Mouse (Mus musculus) T-helper 2 cell (primary cell): ENCODE results near the gene Mta1.

ENCODE experiments used
- in situ Hi-C: fragments of 300-600 bp; cut with MboI, MseI; formaldehyde crosslinking; loops from one replicate; pipeline ENCODE4 v1.15.1; 2025; ENCODE audit warnings: high pct_unique_total_duplicates

The Mta1 gene

DNA sequence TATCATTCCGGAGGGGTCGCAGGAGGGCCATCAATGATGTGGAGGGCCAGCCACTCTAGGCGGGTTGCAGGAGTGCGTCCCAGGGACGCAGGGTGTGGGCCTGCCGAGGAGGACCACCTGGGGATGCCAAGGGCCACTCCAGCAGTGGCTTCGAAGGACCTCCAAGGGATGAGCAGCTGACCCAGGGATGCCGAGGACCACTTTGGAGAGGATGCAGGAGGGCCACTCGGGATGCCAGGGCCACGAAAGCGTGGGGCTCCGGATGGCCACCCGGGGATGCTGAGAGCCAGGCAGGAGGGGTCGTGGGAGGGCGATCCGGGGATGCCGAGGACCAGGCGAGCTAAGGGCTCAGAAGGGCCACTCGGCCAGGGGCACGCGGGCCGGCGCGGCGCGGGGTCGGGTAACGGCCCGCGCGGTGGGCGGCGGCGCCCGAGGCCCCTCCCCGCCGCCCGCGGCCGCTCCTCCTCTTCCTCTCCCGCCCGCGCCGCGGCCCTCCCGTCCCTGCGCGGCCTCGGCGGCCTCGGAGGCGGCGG lies at the start of gene Mta1:
Mta1 (plus strand) TSS at position 530 of the 533 bp plus-strand sequence.
- in situ Hi-C loops: no loop called here

DNA sequence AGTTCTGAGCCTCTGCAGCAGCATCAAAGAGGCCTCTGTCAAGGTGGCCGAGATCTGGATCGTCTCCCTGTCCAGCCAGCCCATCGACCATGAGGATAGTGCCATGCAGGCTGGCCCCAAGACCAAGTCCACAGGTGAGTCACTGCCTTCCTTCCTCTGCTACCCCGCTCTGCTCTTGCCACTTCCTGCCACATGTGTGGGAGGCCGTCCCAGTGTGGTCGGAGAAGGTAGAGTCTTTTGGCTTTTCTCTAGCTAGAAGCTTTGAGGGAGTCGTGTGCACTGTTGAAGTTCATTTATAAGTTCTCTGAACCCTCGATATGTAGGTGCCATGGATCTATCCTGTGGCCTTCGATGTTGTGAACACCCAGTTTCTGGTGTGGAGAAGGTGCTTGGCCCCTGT lies 48.2 kb upstream of the Mta1 start:
- in situ Hi-C loops: no loop called here

DNA sequence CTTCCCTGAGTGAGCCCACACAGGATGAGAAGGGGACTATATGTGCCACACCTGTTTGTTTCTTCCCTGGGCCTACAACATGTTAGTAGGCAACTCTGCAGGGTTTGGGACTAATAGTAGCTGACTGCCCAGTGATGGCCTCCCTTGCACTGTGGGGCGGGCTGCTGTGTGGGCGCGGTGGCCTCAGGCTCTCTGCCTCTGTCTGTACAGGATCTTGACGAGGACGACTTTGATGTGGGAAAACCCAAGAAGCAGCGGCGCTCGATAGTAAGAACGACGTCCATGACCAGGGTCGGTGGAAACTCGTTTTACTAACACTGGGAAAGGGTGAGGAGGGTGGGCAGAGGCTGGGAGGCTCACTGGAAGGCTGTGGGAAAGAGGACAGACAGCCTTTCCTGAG lies 47.4 kb upstream of the Mta1 start:
- in situ Hi-C loops: no loop called here

DNA sequence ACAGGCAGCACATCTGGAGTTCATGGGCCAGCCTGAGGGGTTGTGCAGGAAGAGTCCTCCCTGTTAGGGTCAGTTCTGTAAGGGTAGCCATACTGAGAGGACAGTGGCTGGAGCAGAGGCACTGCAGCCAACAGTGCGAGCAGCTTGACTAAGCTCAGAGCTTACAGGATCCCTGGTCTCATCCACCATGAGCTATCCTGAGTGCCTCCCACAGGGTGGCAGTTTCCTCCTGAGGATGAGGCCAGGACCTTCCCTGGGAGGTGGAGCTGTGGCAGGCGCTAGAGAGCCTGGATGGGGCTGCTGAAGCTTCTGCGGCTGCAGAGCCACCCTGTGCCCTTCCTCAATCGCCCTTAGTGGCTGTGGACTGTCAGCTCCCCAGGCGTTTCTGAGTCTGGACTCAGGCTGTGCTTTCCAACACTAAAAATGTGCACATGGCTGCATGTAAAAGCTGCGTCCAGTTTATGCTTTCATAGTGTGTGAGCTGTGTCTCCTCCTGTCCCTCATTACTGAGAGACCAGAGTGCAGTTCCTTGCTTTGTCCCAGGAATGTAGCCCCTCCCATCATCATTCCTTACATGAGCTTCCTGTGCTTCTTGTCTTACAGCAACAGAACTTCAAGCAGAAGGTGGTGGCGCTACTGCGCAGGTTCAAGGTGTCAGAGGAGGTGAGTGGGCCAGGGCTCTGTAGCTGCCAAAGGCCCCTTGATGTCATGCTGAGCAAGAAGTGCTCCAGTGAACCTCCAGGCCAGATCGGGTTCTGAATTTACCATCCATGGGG lies 46.3 kb upstream of the Mta1 start:
- in situ Hi-C loops: no loop called here

DNA sequence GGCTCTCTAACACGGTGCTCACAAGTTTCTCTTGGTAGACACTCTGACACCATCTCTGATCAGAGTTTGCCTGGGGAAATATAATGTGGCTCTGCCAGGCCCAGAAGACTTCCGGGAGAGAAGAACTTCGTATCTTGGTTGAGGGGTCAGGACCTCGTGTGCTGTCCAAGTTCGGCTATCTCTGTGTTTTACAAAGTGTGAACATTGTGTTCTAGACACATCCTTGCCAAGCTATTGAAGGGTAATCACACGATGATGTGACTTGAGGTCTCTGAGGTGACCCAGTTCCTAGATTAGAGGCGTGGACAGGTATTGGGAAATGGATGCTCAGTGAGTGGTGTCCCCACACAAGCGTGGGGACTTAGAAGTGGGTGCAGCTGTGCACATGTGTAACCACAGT lies 42.0 kb upstream of the Mta1 start:
- in situ Hi-C loops: no loop called here

DNA sequence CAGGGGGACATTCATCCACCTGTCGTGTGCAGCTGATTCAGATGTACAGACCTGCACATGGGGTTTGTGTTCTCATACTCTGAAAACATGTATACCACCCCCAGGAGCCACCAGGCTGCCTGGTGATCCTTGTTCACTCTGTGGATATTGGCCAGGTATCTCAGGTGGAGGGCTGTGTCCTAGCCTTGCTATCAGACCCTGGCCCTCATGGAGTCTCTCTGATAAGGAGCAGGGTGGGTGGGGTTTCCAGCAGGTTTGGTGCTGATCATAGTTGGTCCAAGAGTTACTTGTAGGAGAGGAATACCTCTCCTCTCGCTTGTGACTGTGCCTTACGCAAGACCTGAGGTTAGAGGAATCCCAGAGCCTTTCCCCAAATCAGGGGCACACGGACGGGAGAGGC lies 37.9 kb upstream of the Mta1 start:
- in situ Hi-C loops: no loop called here

DNA sequence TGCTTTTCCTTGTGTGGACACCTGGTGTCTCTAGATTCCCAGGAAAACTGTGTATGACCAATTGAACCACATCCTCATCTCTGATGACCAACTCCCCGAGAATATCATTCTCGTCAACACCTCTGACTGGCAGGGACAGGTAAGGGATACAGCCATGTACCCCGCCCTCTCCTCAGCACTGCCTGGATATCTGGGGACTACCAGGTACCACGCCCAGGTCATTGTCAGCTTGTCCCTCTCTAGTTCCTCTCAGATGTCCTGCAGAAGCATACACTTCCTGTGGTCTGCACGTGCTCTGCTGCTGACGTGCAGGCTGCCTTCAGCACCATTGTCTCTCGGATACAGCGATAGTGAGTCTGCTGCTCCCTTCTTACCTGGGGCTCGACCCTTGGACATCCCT lies 36.5 kb upstream of the Mta1 start:
- in situ Hi-C loops: no loop called here

DNA sequence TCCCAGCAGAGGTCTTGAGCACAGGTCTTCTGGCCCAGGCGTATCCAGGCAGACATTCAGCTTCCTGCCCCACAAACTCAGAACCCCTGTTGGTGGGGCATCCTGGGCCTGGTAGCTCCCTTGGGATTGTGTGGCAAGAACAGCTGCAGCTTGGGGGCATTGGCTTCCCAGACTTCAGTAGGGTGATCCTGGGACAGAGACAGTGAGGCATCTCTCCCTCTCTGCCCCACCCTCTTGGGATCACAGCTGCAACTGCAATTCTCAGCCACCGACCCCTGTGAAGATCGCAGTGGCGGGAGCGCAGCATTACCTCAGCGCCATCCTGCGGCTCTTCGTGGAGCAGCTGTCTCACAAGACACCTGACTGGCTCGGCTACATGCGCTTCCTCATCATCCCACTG lies 35.9 kb upstream of the Mta1 start:
- in situ Hi-C loops: no loop called here

DNA sequence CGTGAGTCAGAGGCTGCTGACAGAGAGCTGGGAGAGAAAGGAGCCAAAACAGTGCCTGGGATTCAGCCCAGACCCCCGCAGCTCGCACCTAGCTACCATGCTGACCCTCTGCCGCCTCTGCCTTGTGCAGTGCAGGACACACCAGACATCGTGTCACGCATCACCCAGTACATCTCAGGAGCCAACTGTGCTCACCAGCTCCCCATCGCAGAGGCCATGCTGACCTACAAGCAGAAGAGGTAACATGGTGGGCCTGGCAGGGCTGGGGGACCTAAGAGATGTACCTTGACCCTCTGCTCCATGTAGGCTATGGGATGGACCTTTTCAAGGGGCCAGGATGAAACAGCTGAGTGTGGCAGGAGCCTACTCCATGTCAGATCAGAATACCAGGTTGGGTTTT lies 34.4 kb upstream of the Mta1 start:
- in situ Hi-C loops: no loop called here

DNA sequence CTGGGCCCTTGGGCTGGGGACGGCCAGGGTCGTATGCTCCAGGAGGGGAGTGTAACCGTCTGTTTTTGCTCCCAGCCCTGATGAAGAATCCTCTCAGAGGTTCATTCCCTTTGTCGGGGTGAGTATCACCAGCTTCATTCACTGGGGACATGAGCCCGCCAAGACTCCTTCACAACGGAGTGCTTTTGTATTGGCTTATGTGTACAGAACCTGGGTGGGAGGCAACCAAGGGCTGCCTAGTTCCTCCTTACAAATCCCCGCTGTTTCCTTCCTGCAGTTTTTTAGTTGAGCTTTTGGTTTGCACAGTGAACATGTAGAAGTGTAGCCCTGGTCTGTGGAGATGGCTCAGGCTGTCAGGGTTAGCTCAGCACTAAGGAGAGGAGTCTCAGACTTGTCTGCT lies 30.1 kb upstream of the Mta1 start:
- in situ Hi-C loops: no loop called here

DNA sequence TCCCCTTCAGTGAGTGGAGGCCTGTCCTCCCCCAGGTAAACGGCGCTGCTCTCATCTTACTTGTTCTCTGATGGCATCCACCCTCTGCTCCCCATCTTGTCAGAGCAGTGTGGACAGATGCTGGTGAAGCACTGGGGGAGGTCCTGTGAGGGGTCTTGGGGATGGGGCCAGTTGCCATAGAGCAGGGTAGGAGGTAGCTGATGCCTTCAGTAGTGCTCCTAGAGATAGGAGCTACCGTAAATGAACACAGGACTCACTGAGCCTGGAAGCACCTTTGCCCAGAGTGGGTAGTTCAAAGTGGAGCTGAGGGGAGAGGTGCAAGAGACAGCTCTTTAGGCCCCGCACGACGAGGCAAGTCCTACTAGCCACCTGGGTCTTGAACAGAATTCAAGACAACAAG lies 28.7 kb upstream of the Mta1 start:
- in situ Hi-C loops: no loop called here

DNA sequence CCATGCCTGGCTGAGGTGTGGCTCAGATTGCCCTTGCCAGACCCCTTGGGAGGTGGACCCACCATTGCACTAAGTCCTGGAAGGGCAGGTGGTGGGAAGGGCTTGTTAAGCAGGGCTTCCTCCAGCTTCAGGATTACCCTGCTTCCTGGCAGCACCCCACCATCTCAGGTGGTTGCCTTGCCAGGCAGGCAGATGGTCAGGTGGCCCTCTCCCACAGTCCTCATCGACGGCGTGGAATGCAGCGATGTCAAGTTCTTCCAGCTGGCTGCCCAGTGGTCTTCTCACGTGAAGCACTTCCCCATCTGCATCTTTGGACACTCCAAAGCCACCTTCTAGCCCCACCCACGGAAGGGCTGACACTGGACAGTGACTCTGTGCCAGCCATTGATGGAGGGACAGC lies 26.8 kb upstream of the Mta1 start:
- in situ Hi-C loops: no loop called here

DNA sequence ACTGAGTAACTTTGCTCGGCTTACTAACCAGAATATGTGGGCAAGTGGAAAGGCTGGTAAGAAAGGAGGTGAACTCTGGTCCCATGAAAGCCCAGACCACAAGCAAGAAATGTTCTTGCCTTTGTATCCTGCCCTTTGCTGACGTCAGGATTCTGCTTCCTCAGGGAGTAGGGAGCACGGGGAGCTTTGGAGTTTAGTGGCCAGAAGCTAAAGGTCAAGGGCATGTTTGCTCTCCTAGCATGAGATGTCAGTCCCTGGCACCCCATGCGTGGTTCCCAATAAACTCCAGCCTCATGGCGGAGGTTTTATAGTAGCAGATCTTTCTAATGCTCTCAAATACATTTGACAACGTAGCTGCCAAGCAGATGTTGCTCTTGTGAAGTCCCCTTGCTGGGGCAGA lies 26.3 kb upstream of the Mta1 start:
- in situ Hi-C loops: no loop called here

DNA sequence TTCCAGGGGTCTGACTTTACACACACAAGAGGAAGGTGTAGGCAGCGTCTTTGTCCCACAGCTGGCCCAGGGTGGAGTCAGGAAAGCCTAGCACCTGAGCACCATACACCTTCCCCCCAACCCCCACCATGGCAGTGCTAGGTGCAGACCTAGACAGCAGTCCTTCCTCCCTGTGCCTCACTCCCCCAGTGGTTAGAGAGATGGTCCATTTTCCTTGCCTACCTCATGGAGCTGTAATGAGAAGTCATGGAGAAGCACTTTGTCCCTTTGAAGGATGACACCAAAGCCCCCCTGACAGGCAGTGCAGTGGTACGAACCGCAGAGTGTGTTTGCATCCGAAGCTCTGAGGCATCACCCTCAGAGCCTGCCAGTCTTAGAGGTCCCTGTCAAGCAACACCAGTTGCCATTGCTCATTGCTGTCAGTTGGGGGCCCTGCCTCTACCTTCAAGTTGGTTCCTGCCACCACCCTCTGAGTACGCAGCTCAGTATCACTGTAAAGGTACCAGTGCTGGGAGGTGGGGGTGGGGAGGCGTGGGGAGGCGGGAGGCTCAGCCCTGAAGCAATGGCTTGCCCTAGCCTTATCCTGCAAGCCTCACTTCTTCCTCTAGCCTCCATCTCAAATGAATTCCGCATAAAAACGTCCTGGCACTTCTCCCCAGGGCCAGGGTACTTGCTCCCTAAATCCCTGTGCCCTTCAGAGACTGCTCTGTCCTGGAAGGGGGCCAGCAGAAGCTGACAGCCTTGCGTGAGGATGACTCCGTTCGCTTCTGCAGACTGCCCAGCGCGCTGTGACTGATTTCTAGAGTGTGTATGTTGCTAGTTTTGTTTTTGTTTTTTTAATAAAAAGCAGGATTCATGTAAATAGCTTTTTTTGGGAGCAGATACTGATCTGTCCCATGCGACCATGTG lies 24.4 kb upstream of the Mta1 start:
- in situ Hi-C loops: no loop called here

DNA sequence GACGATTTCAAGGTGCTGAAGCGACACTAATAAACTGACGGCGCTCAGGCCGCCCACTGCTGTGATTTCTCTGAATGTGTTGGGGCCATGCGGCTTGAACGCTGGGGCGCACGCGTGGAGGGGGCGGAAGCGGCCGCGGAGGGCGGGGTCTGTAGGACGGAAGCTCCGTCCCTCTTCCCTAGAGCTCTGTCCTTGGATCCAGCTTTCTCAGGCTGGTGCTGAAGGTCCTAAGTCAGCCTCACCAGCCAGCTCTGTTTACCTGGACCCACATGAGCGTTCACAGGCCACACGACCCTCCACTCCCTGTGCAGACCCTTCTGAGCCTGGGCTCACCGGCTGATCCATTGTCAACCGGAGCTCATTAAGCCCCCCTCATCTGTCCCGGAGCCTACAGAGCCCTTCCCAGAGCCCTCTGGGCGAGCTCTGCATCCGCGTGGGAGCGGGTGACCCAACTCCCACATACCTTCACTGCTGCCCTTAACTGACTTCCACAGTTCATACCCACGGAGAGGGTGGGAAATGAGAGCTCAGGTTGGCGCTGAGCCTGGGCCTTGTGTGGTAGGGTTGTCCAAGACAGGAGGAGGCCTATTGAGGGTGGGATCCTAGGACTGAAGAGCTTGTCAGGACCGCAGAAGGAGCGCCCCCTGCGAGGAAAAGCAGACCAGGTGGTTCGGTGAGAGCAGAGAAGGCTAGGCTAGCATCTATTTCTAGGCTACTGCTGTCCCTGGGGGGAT lies 23.6 kb upstream of the Mta1 start, which contains the start of gene Tex22:
Tex22 (plus strand) TSS at position 174 of the 734 bp plus-strand sequence.
- in situ Hi-C loops: no loop called here

DNA sequence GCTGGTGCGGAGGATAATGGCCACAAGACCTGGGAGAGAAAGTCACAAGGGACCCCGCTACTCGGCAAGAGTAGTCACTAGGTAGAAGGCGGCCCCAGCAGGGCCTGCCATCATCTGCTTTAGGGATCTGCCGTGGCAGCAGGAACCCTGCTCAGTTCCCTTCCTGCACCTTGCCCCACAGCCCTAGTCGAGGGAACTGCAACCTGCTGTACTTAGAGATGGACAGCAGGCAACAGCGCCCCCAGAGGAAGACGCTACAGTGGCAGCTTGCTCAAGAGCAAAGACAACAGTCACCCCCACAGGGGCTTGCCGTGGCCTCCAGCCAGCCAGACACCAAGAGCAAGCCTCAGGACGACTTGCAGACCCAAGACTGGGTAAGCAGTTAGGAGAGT lies 23.0 kb upstream of the Mta1 start:
- in situ Hi-C loops: no loop called here

DNA sequence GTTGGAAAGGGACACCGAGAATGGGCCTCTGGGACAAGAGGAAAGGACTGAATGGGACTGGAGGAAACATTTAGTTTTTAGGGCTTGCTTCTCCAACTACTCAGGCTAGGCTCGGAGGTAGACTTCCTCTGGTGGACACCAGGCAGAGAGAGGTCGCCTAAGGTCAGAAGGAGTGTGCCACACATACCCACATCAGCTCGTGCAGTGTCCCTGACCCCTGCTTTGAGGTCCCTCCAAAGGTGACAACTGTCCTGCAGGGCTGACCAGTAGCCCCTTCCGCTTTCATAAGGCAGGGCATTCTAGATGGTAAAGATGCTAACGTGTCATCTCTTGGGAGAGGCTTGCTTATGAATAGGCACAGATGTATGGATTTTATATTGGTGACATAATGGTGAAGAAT lies 22.6 kb upstream of the Mta1 start:
- in situ Hi-C loops: no loop called here

DNA sequence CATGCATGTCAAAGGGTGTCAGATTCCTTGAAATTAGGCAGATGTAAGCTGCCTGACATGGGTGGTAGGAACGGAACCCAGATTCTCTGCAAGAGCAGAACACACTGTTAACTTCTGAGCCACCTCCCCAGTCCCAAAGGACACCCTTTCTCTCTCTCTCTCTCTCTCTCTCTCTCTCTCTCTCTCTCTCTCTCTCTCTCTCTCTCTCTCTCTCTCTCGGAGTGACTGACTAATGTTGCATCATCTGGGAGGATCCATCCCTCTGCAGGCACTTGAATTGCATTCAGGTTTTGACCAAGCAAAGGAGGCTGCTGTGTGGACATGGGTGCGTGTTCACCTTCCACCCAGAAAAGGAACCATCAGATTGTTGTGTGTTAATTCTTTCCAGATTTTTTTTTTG lies 10.8 kb upstream of the Mta1 start:
- in situ Hi-C loops: no loop called here

DNA sequence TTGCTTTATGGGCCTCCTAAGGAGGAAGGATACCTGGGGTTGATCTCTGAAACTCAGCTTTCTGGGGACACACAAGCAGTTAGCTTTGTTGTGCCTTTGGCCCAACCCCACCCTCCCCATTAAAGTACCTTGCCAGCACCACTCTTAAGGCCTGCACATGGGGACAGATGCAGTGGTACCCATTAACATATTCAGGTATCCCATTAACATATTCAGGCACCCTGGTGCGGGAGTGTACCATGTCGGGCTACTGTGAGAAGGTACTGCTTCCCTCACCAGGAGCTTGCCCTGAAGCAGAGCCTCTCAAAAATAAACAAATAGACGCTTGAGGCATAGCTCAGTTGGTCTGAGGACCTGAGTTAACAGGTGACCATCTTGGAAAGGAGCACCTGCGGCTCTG lies 10.1 kb upstream of the Mta1 start:
- in situ Hi-C loops: no loop called here

DNA sequence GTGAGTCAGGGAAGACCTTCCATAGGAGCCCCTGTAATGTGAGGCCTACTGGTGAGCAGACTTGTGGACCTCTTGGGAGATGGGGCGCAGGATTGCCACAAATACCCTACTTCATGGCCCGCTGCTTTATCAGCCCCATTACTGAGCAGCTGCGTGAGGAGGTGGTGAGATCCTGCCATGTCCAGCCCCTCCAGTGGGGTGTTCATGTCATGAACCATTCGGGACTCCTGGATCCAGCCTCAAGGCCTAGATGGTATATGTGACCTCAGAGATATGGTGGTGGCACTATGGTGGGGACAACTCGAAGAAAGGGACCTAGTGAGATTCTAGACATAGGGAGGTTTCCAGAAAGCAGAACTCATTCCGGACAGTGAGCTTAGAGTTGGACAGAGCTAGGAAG lies 9.0 kb upstream of the Mta1 start:
- in situ Hi-C loops: no loop called here

DNA sequence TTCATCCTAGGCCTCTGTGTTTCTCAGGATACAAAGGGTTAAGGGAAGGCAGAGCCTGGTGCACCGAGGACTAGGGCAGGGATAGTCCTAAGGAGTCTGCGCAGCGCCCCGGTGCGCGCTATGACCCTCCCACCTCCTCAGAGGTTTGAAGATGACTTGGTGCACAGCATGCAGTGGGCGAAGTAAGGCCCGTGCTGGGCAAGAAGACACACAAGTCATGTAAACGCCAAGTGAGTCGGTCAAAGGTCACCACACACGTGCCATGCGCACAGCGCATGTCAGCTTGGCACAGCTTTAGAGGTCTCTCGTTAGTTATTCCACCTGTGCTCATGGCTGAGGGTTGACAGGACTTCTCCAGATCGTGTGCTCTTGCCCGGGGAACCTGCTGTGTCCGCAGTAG lies 8.0 kb upstream of the Mta1 start:
- in situ Hi-C loops: no loop called here

DNA sequence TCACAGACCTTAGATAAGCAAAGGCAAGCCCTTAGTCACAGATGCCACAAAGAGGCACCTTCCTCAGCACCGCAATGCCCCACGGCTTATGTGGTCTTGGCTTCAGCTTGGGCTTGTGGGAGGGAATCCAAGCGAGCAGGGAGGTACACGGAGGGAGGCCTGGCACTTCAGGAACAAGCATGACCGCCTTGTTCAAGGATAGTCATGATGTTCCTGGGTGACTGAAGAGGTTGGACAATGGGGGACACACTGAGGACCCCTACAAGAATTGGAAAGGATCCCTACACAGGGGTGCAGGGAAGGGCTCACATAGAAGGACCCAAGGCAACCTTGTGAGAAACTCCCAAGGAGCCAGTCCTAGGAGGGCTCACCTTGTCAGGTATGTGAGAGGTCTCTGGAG lies 1.0 kb upstream of the Mta1 start:
- in situ Hi-C loops: no loop called here
